Mouse (Mus musculus): ENCODE data around the gene Vps37b. TPM values are rescaled to one million over a fixed set of nuclear protein-coding genes. Genes with fewer than 3 reads are reported as not detected.

Vps37b gene
- polyA plus RNA-seq, 2 experiments = 29.3 to 44.2 TPM

GRCm38 (mm10) chr5:123993263-123994036 is 38.6 kb downstream of the Vps37b start:
- Histone ChIP-seq H3K4me1 (ENCODE audit: control insufficient read depth, insufficient read depth, low read length) (no peaks in the 10 kb centered on the region), H3K9ac (ENCODE audit: low read depth, low read length, severe bottlenecking) (no peak overlapping the region), H3K36me3 (ENCODE audit: control insufficient read depth, insufficient read depth, low read length) (peaks cover 6% of the 10 kb centered on the region; the same call in 1 of the 2 replicates), H3K27me3 (ENCODE audit: control insufficient read depth, insufficient read depth, low read length) (no peaks in the 10 kb centered on the region), H3K27ac (replicated peaks; ENCODE audit: low read depth, low read length) (no peak overlapping the region), H3K4me3 (replicated peaks; ENCODE audit: low read length) (no peak overlapping the region), H3K9me3 (ENCODE audit: control insufficient read depth, low read length) (no peaks in the 10 kb centered on the region), H3K4me2 (replicated peaks; ENCODE audit: low read depth, low read length, severe bottlenecking) (no peak overlapping the region)
- ATAC-seq (ENCODE audit: low FRiP score, low read depth) (no peak; the same call in 1 of the 2 replicates), DNase-seq (ENCODE audit: low spot score) (no peak)
- TF ChIP-seq POLR2A (IDR thresholded peaks at IDR 0.05; ENCODE audit: borderline replicate concordance, extremely low read depth, insufficient read depth, insufficient read length) = no peak
- 72% methylated on average over 7 of the region's 7 CpGs for WGBS

DNA sequence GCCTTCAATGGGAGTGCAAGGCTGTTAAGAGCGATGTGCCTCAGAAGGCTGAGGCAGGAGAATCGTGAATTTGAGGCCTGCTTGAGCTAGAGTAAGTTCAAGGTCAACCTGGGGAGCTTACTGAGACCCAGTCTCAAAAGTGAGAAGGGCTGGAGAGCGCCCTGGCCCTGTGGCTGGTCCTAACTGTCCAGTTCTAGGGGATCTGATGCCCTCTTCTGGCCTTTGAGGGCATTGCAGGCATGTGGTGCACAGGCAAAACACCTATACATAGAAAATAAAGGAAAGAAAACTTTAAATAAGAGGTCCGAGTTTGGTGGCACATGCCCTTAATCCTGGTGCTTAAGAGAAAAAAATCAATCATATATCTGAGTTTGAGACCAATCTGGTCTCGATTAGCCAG is 39.3 kb downstream of the Vps37b start:
- TF ChIP-seq POLR2A (IDR thresholded peaks at IDR 0.05; ENCODE audit: borderline replicate concordance, extremely low read depth, insufficient read depth, insufficient read length) = no peak
- H3K27me3 ChIP-seq (ENCODE audit: control insufficient read depth, insufficient read depth, low read length) = no peaks in the 10 kb centered on the region
- DNase-seq (ENCODE audit: low spot score) (peak; percentile 72), ATAC-seq (ENCODE audit: low FRiP score, low read depth) (no peak)
- no peaks in the 10 kb centered on the region for H3K4me1 ChIP-seq (ENCODE audit: control insufficient read depth, insufficient read depth, low read length)
- WGBS = 30% methylated on average over 5 of the region's 5 CpGs
- no peak overlapping the region for H3K27ac ChIP-seq (replicated peaks; ENCODE audit: low read depth, low read length)
- H3K9ac ChIP-seq (ENCODE audit: low read depth, low read length, severe bottlenecking) = no peak overlapping the region
- no peak overlapping the region for H3K4me3 ChIP-seq (replicated peaks; ENCODE audit: low read length)
- no peak overlapping the region for H3K4me2 ChIP-seq (replicated peaks; ENCODE audit: low read depth, low read length, severe bottlenecking)
- 0 out of 2 replicates have a peak, but pooled peaks cover 6% of the 10 kb centered on the region for H3K36me3 ChIP-seq (ENCODE audit: control insufficient read depth, insufficient read depth, low read length)
- no peaks in the 10 kb centered on the region for H3K9me3 ChIP-seq (ENCODE audit: control insufficient read depth, low read length)

GRCm38 (mm10) chr5:123992193-123992637 is 39.9 kb downstream of the Vps37b start:
- Histone ChIP-seq H3K27me3 (ENCODE audit: control insufficient read depth, insufficient read depth, low read length) (no peaks in the 10 kb centered on the region), H3K4me2 (replicated peaks; ENCODE audit: low read depth, low read length, severe bottlenecking) (no peak overlapping the region), H3K9me3 (ENCODE audit: control insufficient read depth, low read length) (no peaks in the 10 kb centered on the region), H3K27ac (replicated peaks; ENCODE audit: low read depth, low read length) (no peak overlapping the region), H3K36me3 (ENCODE audit: control insufficient read depth, insufficient read depth, low read length) (no peaks in the 10 kb centered on the region), H3K4me3 (replicated peaks; ENCODE audit: low read length) (no peak overlapping the region), H3K4me1 (ENCODE audit: control insufficient read depth, insufficient read depth, low read length) (peaks cover 1% of the 10 kb centered on the region; the same call in 1 of the 2 replicates), H3K9ac (ENCODE audit: low read depth, low read length, severe bottlenecking) (no peak overlapping the region)
- TF ChIP-seq POLR2A (IDR thresholded peaks at IDR 0.05; ENCODE audit: borderline replicate concordance, extremely low read depth, insufficient read depth, insufficient read length) = no peak
- DNase-seq (ENCODE audit: low spot score) = no peak
- WGBS = 76% methylated on average over 10 of the region's 10 CpGs
- no peak for ATAC-seq (ENCODE audit: low FRiP score, low read depth)

DNA sequence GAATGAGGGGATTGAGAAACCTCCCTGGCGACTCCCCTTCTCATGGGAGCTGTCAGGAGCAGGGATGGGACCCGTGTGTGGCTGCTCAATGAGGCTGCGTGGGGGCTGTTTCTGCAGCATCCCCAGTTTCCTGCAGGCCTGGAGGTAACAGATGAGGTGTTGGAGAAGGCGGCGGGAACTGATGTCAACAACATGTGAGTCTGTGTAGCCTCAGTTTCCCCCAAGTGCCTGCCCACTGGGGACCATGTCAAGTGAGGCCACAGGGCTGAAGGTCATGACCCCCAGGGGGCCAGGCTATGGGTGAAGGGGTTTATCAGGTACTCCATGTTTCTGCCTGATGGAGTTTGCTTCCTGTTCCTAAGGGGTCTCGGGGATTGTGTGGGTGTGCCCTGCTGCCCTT is 40.7 kb downstream of the Vps37b start:
- Histone ChIP-seq H3K27me3 (ENCODE audit: control insufficient read depth, insufficient read depth, low read length) (no peaks in the 10 kb centered on the region), H3K4me2 (replicated peaks; ENCODE audit: low read depth, low read length, severe bottlenecking) (no peak overlapping the region), H3K9ac (ENCODE audit: low read depth, low read length, severe bottlenecking) (no peak overlapping the region), H3K36me3 (ENCODE audit: control insufficient read depth, insufficient read depth, low read length) (no peaks in the 10 kb centered on the region), H3K9me3 (ENCODE audit: control insufficient read depth, low read length) (no peaks in the 10 kb centered on the region), H3K4me1 (ENCODE audit: control insufficient read depth, insufficient read depth, low read length) (peaks cover 7% of the 10 kb centered on the region; the same call in 1 of the 2 replicates), H3K27ac (replicated peaks; ENCODE audit: low read depth, low read length) (no peak overlapping the region), H3K4me3 (replicated peaks; ENCODE audit: low read length) (no peak overlapping the region)
- DNase-seq (ENCODE audit: low spot score) (no peak), ATAC-seq (ENCODE audit: low FRiP score, low read depth) (no peak)
- TF ChIP-seq POLR2A (IDR thresholded peaks at IDR 0.05; ENCODE audit: borderline replicate concordance, extremely low read depth, insufficient read depth, insufficient read length) = no peak
- WGBS = 76% methylated on average over 6 of the region's 6 CpGs

GRCm38 (mm10) chr5:123989941-123990885 is 41.9 kb downstream of the Vps37b start:
- Histone ChIP-seq H3K27me3 (ENCODE audit: control insufficient read depth, insufficient read depth, low read length) (no peaks in the 10 kb centered on the region), H3K9me3 (ENCODE audit: control insufficient read depth, low read length) (no peaks in the 10 kb centered on the region), H3K4me2 (replicated peaks; ENCODE audit: low read depth, low read length, severe bottlenecking) (no peak overlapping the region), H3K4me3 (replicated peaks; ENCODE audit: low read length) (no peak overlapping the region), H3K4me1 (ENCODE audit: control insufficient read depth, insufficient read depth, low read length) (peaks cover 7% of the 10 kb centered on the region; the same call in 1 of the 2 replicates), H3K27ac (replicated peaks; ENCODE audit: low read depth, low read length) (no peak overlapping the region), H3K36me3 (ENCODE audit: control insufficient read depth, insufficient read depth, low read length) (no peaks in the 10 kb centered on the region), H3K9ac (ENCODE audit: low read depth, low read length, severe bottlenecking) (no peak overlapping the region)
- no peak for DNase-seq (ENCODE audit: low spot score)
- no peak for TF ChIP-seq POLR2A (IDR thresholded peaks at IDR 0.05; ENCODE audit: borderline replicate concordance, extremely low read depth, insufficient read depth, insufficient read length)
- WGBS = 66% methylated on average over 20 of the region's 20 CpGs
- no peak for ATAC-seq (ENCODE audit: low FRiP score, low read depth)
